Mouse (Mus musculus): ENCODE measurements around the gene Klk1.
A peak's percentile ranks its signal among the peaks of the same experiment; 100 is the strongest.

GRCm38 (mm10) chr7:44277250-44277622 lies 52.1 kb downstream of the Klk1 start:
- TF ChIP-seq CTCF (IDR thresholded peaks at IDR 0.05; ENCODE audit: extremely low read depth, insufficient read depth, low read length) (peak; percentile 68), POLR2A (IDR thresholded peaks at IDR 0.05; ENCODE audit: extremely low read depth, insufficient read depth, low read length) (no peak)
